Mouse (Mus musculus) small intestine, adult 2 months (tissue): ENCODE results near the gene Snap23.

ENCODE experiments used
- CTCF ChIP-seq: fragments of 200-500 bp; IDR thresholded peaks from 2 replicates; pipeline ENCODE4 v1.5.1; 2012; ENCODE audit warnings: low read depth, mild to moderate bottlenecking, control low read depth, inconsistent platforms, low read length, moderate library complexity, mixed read lengths; ENCODE audit not compliant: insufficient replicate concordance, insufficient read length; ENCODE audit errors: extremely low read depth
- POLR2A ChIP-seq: fragments of 200-500 bp; IDR thresholded peaks from 2 replicates; pipeline ENCODE4 v1.6.1; 2012; ENCODE audit warnings: low read depth, mild to moderate bottlenecking, control low read depth, inconsistent platforms, low read length, moderate library complexity

DNA sequence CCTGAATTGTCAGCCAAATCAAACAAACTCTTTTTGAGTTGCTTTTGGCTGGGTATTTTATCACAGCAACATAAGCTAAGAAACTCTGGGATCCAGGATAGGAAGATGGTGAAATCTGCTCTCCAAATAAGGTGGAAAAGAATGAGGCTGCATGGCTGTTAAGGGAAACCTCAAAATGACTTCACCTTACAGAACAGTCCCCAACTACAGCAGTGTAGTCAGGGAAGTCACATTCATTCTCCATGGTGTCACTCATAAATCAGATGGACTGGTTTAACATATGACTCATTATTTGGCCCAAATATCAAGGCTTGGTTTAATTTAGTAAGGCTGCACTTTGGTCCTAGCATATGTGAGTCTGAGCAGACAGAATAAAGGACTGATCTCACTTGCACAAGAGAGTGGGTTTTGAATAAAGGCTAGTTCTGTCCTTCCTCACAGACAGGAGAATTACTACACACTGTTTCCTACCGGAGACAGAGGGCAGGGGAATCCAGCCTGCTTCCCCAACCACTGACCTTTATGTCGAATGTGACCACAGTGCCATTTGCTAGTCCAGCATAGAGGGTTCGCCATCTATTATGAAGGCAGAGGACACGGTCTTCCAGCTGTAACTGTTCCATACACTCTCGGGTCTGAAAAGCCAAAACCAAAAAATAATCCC is 48.8 kb upstream of the Snap23 start:
- no peak for TF ChIP-seq POLR2A
- TF ChIP-seq CTCF, result no peak
